Mouse (Mus musculus) G1E-ER4 (cell line): ENCODE data around the gene Ccne1. TPM values are rescaled to one million over a fixed set of nuclear protein-coding genes. Genes with fewer than 3 reads are reported as not detected.

ENCODE experiments used
- GATA1 ChIP-seq: IDR thresholded peaks from one replicate; pipeline ENCODE4 v1.8.0; 2012; ENCODE audit warnings: low read length, inconsistent platforms
- polyA plus RNA-seq: library from polyadenylated mRNA; stranded (reverse); fragments of >175 nt; gene quantifications from 2 replicates; pipeline ENCODE4 v1.2.3, GENCODE M21; 2012

Gene Ccne1
- polyA plus RNA-seq = 70.0 and 86.0 TPM in 2 replicates

DNA sequence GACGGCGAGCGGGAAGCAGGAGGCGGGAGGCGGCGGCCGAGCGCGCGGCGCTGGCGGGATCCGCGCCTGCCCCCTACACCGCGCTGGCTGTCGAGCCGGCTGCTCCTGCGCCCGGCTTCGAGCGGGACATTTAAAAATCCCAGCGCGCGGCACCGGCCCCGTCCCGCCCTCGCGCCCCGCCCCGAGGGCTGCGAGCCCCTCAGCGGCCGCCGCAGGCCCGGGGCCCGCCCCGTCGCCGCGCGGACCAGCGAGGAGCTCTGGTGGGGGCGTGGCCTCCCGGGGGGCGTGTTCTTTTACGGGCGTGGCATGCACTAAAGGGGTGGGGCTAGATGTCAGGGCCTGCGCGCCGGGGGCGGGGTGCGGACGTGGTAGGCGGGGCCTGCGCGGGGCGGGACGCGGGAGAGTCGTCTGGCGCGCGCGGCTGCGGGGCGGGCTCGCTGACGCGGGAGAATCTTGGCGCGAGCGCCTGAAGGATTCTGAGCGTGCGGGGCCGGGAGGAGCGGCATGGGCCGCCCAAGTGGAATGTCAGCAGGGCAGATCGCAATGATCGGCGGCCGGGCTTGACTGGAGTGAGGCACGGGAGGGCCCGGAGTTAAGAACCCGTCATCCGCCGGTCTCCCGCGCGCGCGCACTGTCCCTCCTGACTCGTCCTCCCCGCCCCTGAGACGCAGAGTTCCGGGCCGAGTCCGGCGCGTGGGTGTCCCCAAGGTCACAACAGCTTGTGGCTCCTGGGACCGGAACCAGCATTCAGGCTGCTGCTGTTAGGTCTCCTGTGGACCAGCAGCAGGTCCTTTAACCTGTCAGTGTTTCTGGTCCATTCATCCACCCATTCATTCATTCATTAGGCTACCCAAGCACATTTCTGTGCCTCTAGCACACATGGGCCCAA is at the start of gene Ccne1:
Gene Ccne1, minus strand, starts transcription at position 164 of the 889 bp plus-strand sequence.
- no peak for TF ChIP-seq GATA1

DNA sequence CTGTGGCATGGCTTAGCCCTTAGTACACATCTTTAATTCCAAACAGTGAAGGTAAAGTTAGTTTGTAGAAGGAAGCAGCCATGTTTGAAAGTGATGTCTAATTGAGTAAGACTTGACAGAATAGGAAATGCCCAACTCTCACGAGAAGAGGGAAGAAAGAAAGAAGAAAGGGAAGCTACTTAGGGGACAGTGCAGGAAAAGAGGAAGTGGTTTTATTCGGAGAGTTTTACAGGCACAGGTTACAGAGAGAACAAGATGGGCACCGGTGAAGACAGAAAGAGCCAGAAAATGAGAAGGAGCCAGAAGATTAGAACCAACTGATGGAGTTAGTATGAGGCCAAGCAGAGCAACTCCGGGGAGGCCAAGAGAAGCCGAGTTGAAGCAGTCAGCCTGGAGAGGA is 48.5 kb upstream of the Ccne1 start:
- no peak for TF ChIP-seq GATA1

DNA sequence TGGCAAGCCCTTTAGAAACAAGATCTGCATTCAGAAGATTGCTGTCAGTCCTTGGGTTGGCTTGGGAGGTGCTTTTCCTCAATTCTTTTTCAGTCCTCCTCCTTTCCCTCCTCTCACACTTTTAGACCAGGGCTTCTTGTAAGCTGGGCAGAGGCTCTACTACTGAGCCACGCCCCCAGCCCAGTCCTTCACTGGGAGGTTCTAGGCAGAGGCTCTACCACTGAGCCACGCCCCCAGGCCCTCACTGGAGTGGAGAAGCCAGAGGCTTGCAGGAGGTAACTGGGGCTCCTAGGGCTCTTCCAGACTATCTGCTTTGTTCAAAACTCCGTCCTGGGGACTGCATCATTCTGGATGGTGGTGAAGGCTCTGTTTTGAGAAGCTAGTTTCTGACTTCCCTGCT is 45.2 kb upstream of the Ccne1 start:
- no peak for TF ChIP-seq GATA1

DNA sequence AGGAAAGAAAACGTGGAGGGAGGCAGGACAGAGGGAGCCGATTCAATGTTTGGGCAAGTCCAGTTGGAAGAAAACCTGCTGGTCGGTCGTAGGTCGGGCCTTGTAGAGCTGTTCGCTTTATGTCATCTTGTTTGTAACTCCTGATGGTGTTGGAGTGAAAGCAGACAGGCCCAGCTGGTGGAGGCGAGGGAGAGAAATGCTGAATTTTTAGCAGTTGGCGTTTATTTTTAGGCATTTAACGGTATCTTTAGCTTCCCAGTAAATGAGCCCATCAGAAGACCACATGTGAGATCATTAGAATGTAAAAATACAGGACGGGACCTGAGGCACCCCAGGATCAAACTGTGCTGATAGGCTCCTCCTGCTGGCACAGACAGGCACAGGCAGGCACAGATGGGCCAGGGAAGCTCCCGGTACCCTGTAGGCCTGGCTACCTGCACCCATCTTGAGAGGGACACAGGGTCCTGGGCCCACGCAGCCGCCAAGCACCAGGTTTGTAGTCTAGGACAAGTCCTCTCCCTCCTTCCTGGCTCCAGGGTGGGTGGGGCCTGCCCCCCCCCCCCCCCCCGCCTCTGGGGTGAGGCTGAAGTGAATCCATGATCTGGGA is 44.5 kb upstream of the Ccne1 start:
- TF ChIP-seq GATA1 = no peak

DNA sequence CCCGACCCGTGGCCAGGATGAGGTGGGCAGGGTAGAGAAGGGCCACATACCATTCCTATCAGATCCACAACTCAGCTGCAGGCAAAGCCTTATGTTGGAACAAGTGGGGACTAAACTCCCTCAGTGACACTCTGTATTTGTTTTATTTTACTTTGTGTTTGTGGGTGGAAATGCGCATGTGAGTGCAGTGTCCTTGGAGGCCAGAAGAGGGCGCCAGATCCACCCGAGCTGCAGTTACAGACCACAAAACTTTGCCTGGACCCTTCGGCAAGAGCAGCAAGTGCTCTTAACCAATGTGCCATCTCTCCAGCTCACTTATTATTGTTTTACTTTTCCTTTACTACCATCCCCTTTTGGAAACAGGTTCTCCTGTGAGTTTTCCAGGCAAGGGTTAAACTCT is 40.1 kb upstream of the Ccne1 start:
- TF ChIP-seq GATA1 = no peak

DNA sequence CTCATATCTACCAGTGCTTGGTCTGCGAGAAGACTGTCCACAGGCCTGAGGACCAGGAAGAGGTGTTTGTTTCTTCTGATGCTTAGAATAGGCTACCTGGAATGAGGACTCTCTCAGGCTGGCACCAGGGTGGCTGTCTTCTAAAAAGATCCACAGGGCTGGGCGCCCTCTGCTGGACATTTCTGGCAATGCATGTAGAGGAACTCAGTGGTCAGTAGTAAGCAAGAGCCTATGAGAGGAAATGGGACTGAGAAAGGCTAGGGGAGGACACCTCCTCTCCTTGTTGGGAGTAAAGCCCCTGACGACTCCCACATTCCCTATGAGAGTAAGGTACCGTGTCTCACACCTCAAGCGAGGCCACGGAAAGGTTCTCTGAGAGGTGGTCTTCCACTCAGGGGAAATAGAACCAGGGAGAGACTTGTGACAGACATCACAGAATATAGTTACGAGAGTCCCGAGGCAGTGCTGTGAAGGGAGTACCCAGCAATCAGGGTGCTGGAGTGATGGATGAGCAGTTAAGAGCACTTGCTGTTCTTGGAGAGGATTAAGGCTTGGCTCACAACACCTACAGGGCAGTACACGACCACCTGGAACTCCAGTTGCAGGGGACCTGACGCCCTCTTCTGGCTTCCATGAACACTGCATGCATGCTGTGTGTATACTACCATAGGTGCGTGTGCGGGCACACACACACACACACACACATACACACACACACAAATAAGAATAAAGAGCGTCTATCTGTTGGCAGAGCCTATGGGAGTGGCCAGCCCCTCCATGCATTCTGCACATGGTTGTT is 34.6 kb upstream of the Ccne1 start:
- no peak for TF ChIP-seq GATA1

DNA sequence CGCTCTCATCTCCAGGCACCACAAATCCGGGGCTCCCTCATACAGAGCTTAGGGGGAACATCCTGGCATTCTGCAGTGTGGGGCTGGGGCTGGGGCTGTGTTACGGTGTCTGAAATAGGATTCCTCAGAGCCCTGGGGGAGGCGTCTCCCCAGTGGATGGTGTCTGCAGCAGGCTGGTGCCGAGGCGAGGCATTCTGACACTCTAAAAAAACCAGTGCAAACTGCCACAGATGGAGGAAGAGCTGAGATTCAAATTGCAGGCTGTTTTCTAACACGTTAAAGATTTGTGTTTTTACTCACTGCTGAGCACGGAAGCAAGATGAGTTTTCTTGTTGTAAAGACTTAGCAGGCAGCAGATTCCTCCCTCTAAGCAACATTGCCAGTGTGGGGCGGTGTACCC is 33.0 kb upstream of the Ccne1 start:
- no peak for TF ChIP-seq GATA1

DNA sequence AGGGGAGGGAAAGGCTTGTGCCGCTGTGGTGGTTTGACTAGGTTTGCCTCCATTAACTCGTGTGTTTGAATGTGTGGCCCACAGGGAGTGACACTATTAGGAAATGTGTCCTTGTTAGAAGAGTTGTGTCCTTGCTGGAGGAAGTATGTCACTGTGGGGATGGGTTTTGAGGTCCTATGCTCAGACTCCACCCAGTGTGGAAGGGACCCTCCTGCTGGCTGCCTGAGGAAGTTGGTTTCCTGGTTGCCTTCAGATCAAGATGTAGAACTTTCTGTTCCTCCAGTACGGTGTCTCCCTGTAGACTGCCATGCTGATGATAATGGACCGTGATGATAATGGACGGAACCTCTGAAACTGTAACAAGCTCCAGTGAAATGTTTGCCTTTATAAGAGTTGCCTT is 27.1 kb upstream of the Ccne1 start:
- no peak for TF ChIP-seq GATA1

DNA sequence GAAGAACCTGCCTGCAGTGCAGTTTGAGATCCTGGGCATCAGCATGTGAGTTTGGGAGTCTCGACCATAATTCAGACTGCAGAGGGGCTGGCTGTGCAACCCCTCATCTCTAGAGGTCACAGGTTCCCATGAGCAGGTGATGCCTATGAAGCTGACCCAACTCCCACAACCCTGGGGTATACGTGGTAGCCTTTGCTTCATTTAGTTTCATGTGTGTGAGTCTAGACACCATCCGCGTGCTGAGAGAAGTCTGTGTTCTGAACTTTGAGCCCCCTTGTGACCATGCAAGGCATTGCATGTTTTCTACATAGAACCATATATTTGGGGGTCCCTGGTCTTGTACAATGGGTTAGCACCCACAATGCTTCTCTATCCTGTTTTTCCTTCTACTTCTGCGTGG is 23.9 kb upstream of the Ccne1 start:
- TF ChIP-seq GATA1 = no peak

DNA sequence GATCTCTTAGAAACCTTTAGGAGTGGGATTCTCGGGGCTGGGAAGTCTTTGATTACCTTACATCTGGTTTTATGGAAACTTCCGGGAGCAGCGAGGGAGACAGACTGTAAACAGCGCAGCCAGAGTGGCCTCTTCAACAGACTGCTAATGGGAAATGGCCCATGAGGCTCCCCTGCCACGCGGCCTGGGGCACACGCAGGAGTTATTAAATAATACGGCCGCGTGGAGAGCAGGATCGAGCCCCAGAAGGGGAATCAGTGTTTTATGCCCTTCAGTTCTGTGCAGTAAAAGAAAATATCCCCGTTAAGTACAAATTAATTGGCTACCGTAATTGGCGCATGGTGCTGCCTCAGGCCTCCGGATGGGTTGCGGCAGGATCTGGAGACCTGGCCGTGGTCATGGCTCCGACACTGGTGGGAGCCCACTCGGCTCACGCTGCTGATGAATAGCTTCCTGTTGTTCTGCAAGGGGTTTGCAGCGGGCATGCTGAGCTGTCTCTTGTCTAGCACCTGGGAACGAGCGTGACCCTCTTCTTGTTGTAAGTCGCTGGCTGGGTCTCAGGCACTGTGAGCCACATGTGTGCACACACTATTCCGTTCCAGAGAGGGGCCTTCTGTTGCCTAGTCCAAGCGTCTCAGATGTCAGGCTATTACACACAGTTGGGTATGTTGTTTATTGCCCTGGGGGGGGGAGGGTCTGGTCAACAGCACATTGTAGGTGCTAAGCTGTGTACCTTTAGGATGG is 22.8 kb upstream of the Ccne1 start:
- TF ChIP-seq GATA1 = no peak

DNA sequence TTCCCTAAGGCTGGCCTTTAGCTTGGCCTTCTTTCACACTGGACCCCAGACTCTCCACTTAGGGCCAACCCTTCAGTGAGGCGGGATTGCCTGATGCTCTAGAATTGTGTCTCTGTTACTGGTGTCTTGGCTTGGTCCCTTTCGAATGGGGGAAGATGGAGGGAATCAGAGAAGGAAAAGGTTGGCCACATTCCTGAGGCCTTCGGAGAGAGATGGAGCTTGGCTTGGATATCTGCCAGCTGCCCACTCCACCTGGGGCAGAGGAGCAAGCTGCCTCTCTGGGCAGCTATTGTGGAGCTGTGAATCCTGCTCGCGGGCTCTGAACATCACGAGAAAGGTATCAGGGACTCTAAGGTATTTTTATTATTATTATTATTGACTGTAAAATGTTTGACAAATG is 22.2 kb upstream of the Ccne1 start:
- TF ChIP-seq GATA1 = no peak

DNA sequence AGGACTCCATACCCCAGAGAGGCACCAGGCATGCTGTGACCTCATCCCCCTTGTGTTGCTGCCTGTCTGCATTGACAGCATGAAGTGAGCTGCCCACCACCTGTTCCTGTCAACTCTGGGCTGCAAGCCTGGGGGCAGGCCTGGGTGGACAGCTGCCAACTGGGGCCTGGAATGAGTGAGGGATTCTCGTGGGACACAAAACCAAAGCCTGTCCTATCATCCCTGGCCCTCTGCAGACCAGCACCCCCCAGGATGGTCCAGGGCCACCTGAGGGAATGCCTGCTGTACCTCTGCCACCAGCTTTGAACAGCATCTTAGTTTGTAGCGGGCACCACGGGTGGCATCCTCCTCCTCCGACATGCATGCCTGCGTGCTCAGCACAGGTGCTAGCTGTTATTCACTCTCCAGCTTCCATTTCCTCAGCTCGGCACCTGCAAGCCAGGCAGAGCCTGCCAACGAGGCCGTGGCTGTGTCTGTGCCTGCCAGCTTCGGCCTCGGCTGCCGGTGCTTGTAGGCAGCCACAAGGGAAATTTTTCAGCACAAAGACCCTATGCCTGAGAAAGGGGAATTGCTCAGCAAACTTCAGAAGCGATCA is 18.3 kb upstream of the Ccne1 start:
- no peak for TF ChIP-seq GATA1

DNA sequence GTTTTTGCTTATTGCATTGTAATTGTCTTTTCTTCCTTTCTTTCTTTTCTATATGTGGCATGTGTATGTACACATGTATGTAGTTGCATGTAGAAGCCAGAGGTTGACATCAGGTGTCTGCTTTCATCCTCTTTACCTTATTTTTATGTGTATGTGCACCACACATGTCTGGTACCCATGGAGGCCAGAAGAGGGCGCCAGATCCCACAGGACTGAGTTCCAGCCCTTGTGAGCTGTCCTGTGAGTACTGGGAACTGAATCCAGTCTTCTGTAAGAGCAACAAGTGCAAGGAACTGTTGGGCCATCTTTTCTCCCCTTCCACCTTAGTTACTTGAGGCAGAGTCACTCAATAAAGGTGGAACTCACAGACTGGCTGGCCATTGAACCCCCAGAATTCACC is 11.3 kb upstream of the Ccne1 start:
- TF ChIP-seq GATA1 = no peak

DNA sequence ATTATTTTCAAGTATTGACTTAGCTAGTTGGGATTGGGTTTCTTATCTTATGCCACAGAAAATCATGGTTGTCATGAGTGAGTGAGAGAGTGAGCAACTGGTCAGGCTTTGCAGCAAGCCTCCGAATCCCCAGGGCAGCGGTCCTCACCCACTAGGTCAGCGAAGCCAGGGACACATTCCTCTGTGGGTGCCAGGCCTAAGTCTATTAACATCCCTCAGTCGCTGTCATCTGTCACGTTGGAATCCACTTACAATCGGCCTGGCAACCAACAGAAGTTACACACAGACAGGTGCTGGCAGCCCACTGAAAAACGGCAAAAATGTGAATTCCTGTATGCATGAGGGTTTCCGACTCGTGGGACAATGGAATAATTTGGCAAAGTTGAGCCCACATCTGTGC is 5.1 kb upstream of the Ccne1 start:
- TF ChIP-seq GATA1 = no peak

DNA sequence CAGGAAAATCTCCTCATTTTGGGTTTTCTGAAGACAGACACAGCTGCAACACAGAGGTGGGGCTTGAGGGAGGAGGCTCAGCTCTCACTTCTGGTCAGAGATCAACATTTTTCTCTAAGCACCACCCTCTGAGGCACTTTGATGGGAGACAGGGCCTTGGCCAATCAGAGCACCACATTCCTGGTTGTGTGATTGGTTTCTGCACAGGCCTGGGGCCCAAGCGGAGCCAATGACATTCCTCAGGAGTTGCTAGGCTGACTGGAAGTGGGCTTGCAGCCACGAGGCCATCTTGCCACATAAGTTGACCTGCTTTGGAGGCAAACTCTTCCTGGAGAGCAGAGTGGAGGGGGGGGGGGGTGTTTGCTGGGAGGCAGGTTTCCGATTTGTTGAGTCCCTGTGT is 4.7 kb upstream of the Ccne1 start:
- TF ChIP-seq GATA1 = no peak
